Mouse (Mus musculus): ENCODE measurements around the gene Gins3. TPM values are rescaled to one million over a fixed set of nuclear protein-coding genes. Genes with fewer than 3 reads are reported as not detected.
A peak's percentile ranks its signal among the peaks of the same experiment; 100 is the strongest.
"Not testable (repeated sequence)": the region's sequence is repeated elsewhere in the genome, so short reads cannot be mapped to it uniquely, and the experiment has no call there.

The Gins3 gene
- polyA plus RNA-seq, 1 experiment from 2014 or later, result 19.5 TPM

DNA sequence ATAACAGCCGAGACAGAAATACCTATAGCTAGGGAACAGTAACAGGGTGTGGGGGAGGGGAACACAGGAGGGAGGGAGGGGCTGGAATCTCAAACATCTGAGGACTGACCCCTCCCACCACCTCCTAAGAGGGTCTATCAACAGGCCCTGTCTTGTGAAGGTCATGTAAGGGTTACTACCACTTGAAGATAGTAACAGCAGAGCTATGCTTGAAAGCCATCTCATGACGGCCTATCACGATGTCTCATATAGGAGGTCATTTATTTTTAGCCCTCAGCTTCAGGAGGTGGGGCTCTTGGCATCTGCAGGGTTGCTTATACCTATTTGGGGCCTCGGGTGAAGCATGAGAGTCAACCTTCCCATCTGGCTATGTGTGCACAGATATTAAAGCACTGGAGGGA is 36.4 kb upstream of the Gins3 start:
- H3K4me2 ChIP-seq, result peak overlapping the region; percentile 6; the same call in 1 of the 2 replicates
- WGBS (ENCODE audit: insufficient replicate concordance), result 28% methylated on average over 4 of the region's 4 CpGs
- no peak overlapping the region for H3K9ac ChIP-seq (ENCODE audit: low read depth, low read length)
- peak; percentile 82 for ATAC-seq (replicated peaks; ENCODE audit: insufficient number of reproducible peaks, low FRiP score, low TSS enrichment)
- H3K36me3 ChIP-seq (ENCODE audit: control insufficient read depth, insufficient read depth, low read length), result no peaks in the 10 kb centered on the region
- 0 out of 2 replicates have a peak, but pooled peaks cover 4% of the 10 kb centered on the region for H3K4me1 ChIP-seq (ENCODE audit: control insufficient read depth, insufficient read depth, low read length)
- peak overlapping the region; percentile 92 for H3K27ac ChIP-seq (ENCODE audit: low read depth, low read length)
- no peak overlapping the region for H3K4me3 ChIP-seq (ENCODE audit: low read depth, low read length)
- H3K27me3 ChIP-seq (ENCODE audit: control insufficient read depth, insufficient read depth, low read length), result no peaks in the 10 kb centered on the region
- no peaks in the 10 kb centered on the region for H3K9me3 ChIP-seq (replicated peaks; ENCODE audit: control insufficient read depth, low read length)

DNA sequence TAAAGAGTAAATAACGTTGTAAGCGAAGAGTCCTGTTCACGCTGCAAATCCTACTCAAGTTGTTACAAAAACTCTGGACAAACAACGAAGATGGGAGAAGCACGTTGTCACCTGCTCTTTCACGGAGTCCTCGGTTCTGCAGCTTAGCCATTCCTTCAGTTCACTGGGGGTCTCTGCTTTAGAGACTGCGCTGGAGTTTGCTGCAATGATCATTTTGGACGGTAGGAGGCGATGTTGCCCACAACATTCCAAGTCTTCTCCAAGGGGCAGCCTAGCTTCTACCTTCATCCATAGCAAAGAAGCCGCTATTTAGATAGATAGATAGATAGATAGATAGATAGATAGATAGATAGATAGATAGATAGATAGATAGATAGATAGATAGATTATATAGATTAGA is 33.4 kb upstream of the Gins3 start:
- H3K4me2 ChIP-seq, result peak overlapping the region; percentile 50
- H3K36me3 ChIP-seq (ENCODE audit: control insufficient read depth, insufficient read depth, low read length), result no peaks in the 10 kb centered on the region
- H3K4me1 ChIP-seq (ENCODE audit: control insufficient read depth, insufficient read depth, low read length), result 0 out of 2 replicates have a peak, but pooled peaks cover 4% of the 10 kb centered on the region
- no peak overlapping the region for H3K9ac ChIP-seq (ENCODE audit: low read depth, low read length)
- no peak overlapping the region for H3K27ac ChIP-seq (ENCODE audit: low read depth, low read length)
- 8% methylated on average over 11 of the region's 11 CpGs for WGBS (ENCODE audit: insufficient replicate concordance)
- H3K4me3 ChIP-seq (ENCODE audit: low read depth, low read length), result peak overlapping the region; percentile 17; the same call in 1 of the 2 replicates
- H3K27me3 ChIP-seq (ENCODE audit: control insufficient read depth, insufficient read depth, low read length), result no peaks in the 10 kb centered on the region
- no peaks in the 10 kb centered on the region for H3K9me3 ChIP-seq (replicated peaks; ENCODE audit: control insufficient read depth, low read length)
- no peak for ATAC-seq (replicated peaks; ENCODE audit: insufficient number of reproducible peaks, low FRiP score, low TSS enrichment)

DNA sequence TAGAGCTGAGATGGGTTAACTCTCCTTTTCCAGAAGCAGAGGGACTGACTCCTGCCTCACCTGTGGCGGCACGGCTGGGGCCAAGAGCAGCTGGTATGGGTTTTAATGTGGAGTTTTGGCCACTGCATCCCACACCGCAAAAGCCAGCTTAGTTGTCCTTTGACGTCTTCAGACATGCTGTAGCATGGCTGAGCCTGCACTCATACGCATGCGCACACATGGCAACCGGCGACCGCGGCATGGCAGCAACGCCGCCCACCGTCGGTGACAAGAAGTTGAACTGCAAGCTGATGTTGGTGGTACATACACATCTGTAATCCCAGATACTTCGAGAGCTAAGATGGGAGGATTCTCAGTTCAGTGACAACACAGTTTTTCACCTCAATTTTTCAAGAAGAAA is 31.9 kb upstream of the Gins3 start:
- Histone ChIP-seq H3K4me1 (ENCODE audit: control insufficient read depth, insufficient read depth, low read length) (0 out of 2 replicates have a peak, but pooled peaks cover 2% of the 10 kb centered on the region), H3K4me2 (no peak overlapping the region), H3K9ac (ENCODE audit: low read depth, low read length) (no peak overlapping the region), H3K27me3 (ENCODE audit: control insufficient read depth, insufficient read depth, low read length) (no peaks in the 10 kb centered on the region), H3K27ac (ENCODE audit: low read depth, low read length) (no peak overlapping the region), H3K4me3 (ENCODE audit: low read depth, low read length) (no peak overlapping the region), H3K36me3 (ENCODE audit: control insufficient read depth, insufficient read depth, low read length) (no peaks in the 10 kb centered on the region), H3K9me3 (replicated peaks; ENCODE audit: control insufficient read depth, low read length) (no peaks in the 10 kb centered on the region)
- no peak for ATAC-seq (replicated peaks; ENCODE audit: insufficient number of reproducible peaks, low FRiP score, low TSS enrichment)
- WGBS (ENCODE audit: insufficient replicate concordance), result 67% methylated on average over 15 of the region's 15 CpGs

DNA sequence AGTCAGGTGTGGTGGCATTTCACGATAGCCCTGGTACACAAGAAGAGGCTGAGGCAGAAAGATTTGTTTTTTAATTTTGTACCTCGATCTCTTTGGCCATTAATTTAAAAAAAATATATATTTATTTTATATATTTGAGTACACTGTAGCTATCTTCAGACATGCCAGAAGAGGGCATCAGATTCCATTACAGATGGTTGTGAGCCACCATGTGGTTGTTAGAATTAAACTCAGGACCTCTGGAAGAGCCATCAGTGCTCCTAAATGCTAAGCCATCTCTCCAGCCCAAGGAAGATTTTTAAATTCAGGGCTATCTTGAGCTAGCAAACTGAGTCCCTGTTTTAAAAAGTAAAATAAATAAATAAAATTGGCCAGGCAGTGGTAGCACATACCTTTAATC is 31.1 kb upstream of the Gins3 start:
- Histone ChIP-seq H3K4me2 (no peak overlapping the region), H3K9me3 (replicated peaks; ENCODE audit: control insufficient read depth, low read length) (no peaks in the 10 kb centered on the region), H3K27me3 (ENCODE audit: control insufficient read depth, insufficient read depth, low read length) (no peaks in the 10 kb centered on the region), H3K4me3 (ENCODE audit: low read depth, low read length) (no peak overlapping the region), H3K36me3 (ENCODE audit: control insufficient read depth, insufficient read depth, low read length) (no peaks in the 10 kb centered on the region), H3K9ac (ENCODE audit: low read depth, low read length) (no peak overlapping the region), H3K4me1 (ENCODE audit: control insufficient read depth, insufficient read depth, low read length) (0 out of 2 replicates have a peak, but pooled peaks cover 2% of the 10 kb centered on the region), H3K27ac (ENCODE audit: low read depth, low read length) (no peak overlapping the region)
- WGBS (ENCODE audit: insufficient replicate concordance), result 61% methylated on average over 2 of the region's 2 CpGs
- ATAC-seq (replicated peaks; ENCODE audit: insufficient number of reproducible peaks, low FRiP score, low TSS enrichment), result no peak

DNA sequence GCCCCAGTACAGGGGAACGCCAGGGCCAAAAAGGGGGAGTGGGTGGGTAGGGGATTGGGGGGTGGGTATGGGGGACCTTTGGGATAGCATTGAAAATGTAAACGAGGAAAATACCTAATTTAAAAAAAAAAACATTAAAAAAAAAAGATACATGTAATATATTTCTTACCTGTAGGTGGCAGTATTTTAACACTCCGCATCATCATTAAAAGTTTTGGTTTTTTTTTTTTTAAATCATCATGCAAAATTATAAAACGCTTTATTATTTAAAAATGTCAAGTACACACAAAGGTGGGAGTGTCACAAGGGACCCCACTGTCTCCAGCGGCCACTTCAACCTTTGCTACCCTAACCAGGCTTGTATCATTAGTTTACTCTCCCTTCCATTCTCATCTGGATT is 26.7 kb upstream of the Gins3 start:
- H3K9ac ChIP-seq (ENCODE audit: low read depth, low read length); ATAC-seq (replicated peaks; ENCODE audit: insufficient number of reproducible peaks, low FRiP score, low TSS enrichment); H3K9me3 ChIP-seq (replicated peaks; ENCODE audit: control insufficient read depth, low read length); H3K4me2 ChIP-seq; H3K27me3 ChIP-seq (ENCODE audit: control insufficient read depth, insufficient read depth, low read length); H3K4me3 ChIP-seq (ENCODE audit: low read depth, low read length); H3K4me1 ChIP-seq (ENCODE audit: control insufficient read depth, insufficient read depth, low read length); H3K36me3 ChIP-seq (ENCODE audit: control insufficient read depth, insufficient read depth, low read length): not testable (repeated sequence)
- 0 out of 2 replicates have a peak overlapping the region, but pooled peaks have one; percentile 58 for H3K27ac ChIP-seq (ENCODE audit: low read depth, low read length)
- 27% methylated on average over 4 of the region's 5 CpGs for WGBS (ENCODE audit: insufficient replicate concordance)

DNA sequence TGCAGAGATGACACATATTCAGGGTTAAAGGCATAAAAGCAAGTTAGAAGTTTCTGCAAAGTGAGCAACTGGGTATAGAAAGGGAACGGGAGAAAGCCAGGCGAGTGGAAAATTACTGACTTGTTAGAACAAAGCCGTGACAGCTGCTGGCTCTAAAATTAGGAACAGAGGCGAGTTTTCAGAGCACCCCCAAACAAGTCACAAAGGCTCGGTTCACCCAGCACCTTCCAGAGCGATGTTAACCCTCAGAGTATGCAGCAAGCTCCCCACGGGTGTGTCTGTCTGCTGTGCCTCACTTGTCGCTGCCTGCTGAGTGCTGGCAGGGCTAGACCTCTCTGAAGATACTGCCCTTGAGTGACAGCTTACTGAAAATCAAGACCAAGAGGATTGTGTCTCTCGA is 26.0 kb upstream of the Gins3 start:
- Histone ChIP-seq H3K36me3 (ENCODE audit: control insufficient read depth, insufficient read depth, low read length) (no peaks in the 10 kb centered on the region), H3K4me3 (ENCODE audit: low read depth, low read length) (no peak overlapping the region), H3K9me3 (replicated peaks; ENCODE audit: control insufficient read depth, low read length) (no peaks in the 10 kb centered on the region), H3K9ac (ENCODE audit: low read depth, low read length) (no peak overlapping the region), H3K27me3 (ENCODE audit: control insufficient read depth, insufficient read depth, low read length) (no peaks in the 10 kb centered on the region), H3K27ac (ENCODE audit: low read depth, low read length) (peak overlapping the region; percentile 58; the same call in 1 of the 2 replicates), H3K4me2 (no peak overlapping the region), H3K4me1 (ENCODE audit: control insufficient read depth, insufficient read depth, low read length) (0 out of 2 replicates have a peak, but pooled peaks cover 2% of the 10 kb centered on the region)
- 47% methylated on average over 9 of the region's 9 CpGs for WGBS (ENCODE audit: insufficient replicate concordance)
- ATAC-seq (replicated peaks; ENCODE audit: insufficient number of reproducible peaks, low FRiP score, low TSS enrichment), result no peak

DNA sequence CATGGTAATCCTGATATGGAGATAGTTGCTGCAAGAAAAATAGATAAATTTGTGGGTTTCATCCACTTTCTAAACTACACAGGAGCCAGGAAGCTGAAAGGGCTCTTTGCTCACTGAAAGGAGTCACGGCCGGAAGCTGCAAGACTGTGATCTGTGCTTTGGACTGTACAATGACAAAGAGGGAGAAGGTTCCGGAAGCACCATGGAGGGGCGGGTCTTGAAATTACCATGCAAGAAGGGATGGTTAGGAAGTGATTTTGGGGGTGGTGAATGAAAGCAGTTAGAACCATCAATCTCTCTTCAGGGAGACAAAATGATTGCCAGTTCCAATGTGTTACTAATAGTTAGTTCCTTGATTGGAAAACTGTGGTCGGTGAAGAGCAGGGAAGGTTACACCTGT is 23.8 kb upstream of the Gins3 start:
- Histone ChIP-seq H3K9me3 (replicated peaks; ENCODE audit: control insufficient read depth, low read length) (no peaks in the 10 kb centered on the region), H3K36me3 (ENCODE audit: control insufficient read depth, insufficient read depth, low read length) (no peaks in the 10 kb centered on the region), H3K4me2 (no peak overlapping the region), H3K4me1 (ENCODE audit: control insufficient read depth, insufficient read depth, low read length) (0 out of 2 replicates have a peak, but pooled peaks cover 3% of the 10 kb centered on the region), H3K4me3 (ENCODE audit: low read depth, low read length) (no peak overlapping the region), H3K9ac (ENCODE audit: low read depth, low read length) (no peak overlapping the region), H3K27me3 (ENCODE audit: control insufficient read depth, insufficient read depth, low read length) (no peaks in the 10 kb centered on the region), H3K27ac (ENCODE audit: low read depth, low read length) (no peak overlapping the region)
- ATAC-seq (replicated peaks; ENCODE audit: insufficient number of reproducible peaks, low FRiP score, low TSS enrichment), result no peak
- 80% methylated on average over 5 of the region's 5 CpGs for WGBS (ENCODE audit: insufficient replicate concordance)

DNA sequence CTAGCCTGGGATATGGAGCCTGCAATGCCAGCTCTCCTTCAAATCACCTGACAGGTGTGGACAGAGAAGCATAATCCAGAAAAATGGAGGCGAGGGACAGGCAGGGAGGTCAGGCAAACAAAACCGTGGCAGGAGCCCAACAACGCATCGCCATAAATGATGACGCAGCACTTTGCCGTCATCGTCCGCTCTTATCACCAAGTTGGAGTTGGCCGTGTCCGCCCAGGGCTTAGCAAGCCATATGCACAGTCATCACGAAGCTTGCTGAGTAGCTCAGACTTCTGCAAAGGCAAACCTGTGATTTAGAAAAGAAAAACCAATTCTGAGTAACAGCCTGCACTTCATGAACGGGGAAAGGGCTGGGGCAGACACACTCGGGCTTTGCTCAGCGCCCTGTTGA is 22.5 kb upstream of the Gins3 start:
- 67% methylated on average over 14 of the region's 14 CpGs for WGBS (ENCODE audit: insufficient replicate concordance)
- Histone ChIP-seq H3K27ac (ENCODE audit: low read depth, low read length) (no peak overlapping the region), H3K9me3 (replicated peaks; ENCODE audit: control insufficient read depth, low read length) (no peaks in the 10 kb centered on the region), H3K36me3 (ENCODE audit: control insufficient read depth, insufficient read depth, low read length) (no peaks in the 10 kb centered on the region), H3K27me3 (ENCODE audit: control insufficient read depth, insufficient read depth, low read length) (no peaks in the 10 kb centered on the region), H3K9ac (ENCODE audit: low read depth, low read length) (no peak overlapping the region), H3K4me2 (no peak overlapping the region), H3K4me1 (ENCODE audit: control insufficient read depth, insufficient read depth, low read length) (0 out of 2 replicates have a peak, but pooled peaks cover 3% of the 10 kb centered on the region), H3K4me3 (ENCODE audit: low read depth, low read length) (no peak overlapping the region)
- no peak for ATAC-seq (replicated peaks; ENCODE audit: insufficient number of reproducible peaks, low FRiP score, low TSS enrichment)

DNA sequence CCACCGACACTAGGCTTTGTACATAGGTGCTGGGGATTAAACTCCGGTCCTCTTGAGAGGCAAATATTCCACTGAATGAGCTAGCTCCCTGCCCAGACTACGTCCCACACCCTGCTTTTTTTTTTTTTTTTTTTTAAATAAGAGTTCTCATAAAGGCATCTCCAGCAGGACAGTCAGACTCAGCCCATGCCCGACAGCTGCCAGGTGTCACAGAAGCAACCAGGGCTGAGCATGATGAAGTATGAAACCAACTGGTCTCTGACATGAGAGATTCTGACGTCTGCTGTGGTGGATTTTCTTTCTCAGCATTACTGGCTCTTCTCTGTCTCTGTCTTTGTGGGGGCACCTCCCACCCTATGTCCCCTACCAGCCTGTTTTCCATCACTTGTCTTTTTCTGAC is 21.5 kb upstream of the Gins3 start:
- peak overlapping the region; percentile 36; the same call in 1 of the 2 replicates for H3K4me2 ChIP-seq
- no peak overlapping the region for H3K4me3 ChIP-seq (ENCODE audit: low read depth, low read length)
- 70% methylated on average over 5 of the region's 5 CpGs for WGBS (ENCODE audit: insufficient replicate concordance)

More for the DNA sequence above, 21.5 kb upstream of the Gins3 start:
- Histone ChIP-seq H3K36me3 (ENCODE audit: control insufficient read depth, insufficient read depth, low read length) (no peaks in the 10 kb centered on the region), H3K9ac (ENCODE audit: low read depth, low read length) (no peak overlapping the region), H3K27ac (ENCODE audit: low read depth, low read length) (no peak overlapping the region), H3K4me1 (ENCODE audit: control insufficient read depth, insufficient read depth, low read length) (0 out of 2 replicates have a peak, but pooled peaks cover 3% of the 10 kb centered on the region), H3K27me3 (ENCODE audit: control insufficient read depth, insufficient read depth, low read length) (no peaks in the 10 kb centered on the region), H3K9me3 (replicated peaks; ENCODE audit: control insufficient read depth, low read length) (no peaks in the 10 kb centered on the region)
- ATAC-seq (replicated peaks; ENCODE audit: insufficient number of reproducible peaks, low FRiP score, low TSS enrichment), result no peak
